Mouse (Mus musculus): ENCODE data around the gene Srrm2.

DNA sequence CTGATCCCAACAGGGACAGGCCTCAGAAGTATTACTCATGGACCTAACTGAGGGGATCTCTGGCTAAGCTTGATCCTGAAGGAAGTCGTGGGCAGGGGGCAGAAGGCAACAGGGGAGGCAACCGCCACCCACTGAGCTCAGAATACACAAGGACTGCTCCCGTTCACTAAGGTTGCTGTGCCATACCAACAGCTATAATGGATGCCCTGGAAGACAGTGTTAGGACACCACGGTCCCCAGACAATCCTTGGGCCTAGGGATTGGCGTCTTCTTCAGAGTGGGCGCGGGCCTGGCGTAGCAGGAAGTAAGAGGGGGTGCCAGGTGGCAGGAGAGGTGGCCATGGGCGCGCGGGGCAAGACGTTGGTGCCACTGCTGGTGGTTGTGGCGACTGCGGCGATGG, 77.4 kb downstream of the Srrm2 start, which contains the start of gene Prss21:
- TF ChIP-seq CTCF (IDR thresholded peaks at IDR 0.05; ENCODE audit: low read depth) (no peak), EP300 (IDR thresholded peaks at IDR 0.05; ENCODE audit: low read depth) (no peak)

Data from liver, embryonic 14.5 days (tissue).